Mouse (Mus musculus): Measurements from ENCODE around the gene Tapt1. TPM values are rescaled to one million over a fixed set of nuclear protein-coding genes. Genes with fewer than 3 reads are reported as not detected.

Tapt1 gene
- polyA plus RNA-seq, 1 experiment from 2014 or later = 29.5 TPM

- no peak; the same call in 1 of the 2 replicates for ATAC-seq (replicated peaks; ENCODE audit: extremely low read depth, insufficient read depth, low FRiP score)
- Histone ChIP-seq H3K27me3 (ENCODE audit: control insufficient read depth, insufficient read depth, low read length) (no peaks in the 10 kb centered on the region), H3K4me3 (ENCODE audit: low read length) (no peak overlapping the region), H3K4me1 (ENCODE audit: control insufficient read depth, insufficient read depth, low read length) (0 out of 2 replicates have a peak, but pooled peaks cover 4% of the 10 kb centered on the region), H3K4me2 (ENCODE audit: low read depth, low read length) (no peak overlapping the region), H3K36me3 (ENCODE audit: control insufficient read depth, insufficient read depth) (no peaks in the 10 kb centered on the region), H3K27ac (ENCODE audit: low read length) (no peak overlapping the region), H3K9ac (ENCODE audit: low read length) (no peak overlapping the region), H3K9me3 (replicated peaks; ENCODE audit: control insufficient read depth, low read length) (no peaks in the 10 kb centered on the region)
- 36% methylated on average over 7 of the region's 7 CpGs for WGBS
Measured at GRCm38 (mm10) chr5:44239187-44240136, 13.0 kb upstream of the Tapt1 start.

DNA sequence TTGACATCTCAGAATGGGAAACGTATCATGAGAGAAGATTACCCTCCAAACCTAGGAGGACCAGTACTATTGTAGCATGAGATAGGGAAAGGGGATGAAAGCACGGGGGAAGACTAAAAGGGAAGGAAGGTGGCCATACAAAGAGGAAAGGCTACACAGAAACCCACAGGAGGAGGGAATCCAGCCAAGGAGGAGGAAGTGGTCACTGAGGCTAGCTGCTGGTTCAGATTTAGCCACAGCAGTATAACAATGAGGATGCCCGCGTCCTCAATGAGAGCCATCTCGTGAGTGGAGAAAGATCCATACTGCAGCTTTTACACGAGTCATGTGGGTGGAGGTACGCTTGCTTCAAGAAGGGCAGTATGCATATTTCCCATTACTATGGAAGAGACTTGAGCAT is 11.8 kb upstream of the Tapt1 start:
- H3K4me1 ChIP-seq (ENCODE audit: control insufficient read depth, insufficient read depth, low read length) = 0 out of 2 replicates have a peak, but pooled peaks cover 4% of the 10 kb centered on the region
- no peak overlapping the region for H3K4me3 ChIP-seq (ENCODE audit: low read length)
- 79% methylated on average over 7 of the region's 7 CpGs for WGBS
- ATAC-seq (replicated peaks; ENCODE audit: extremely low read depth, insufficient read depth, low FRiP score) = no peak
- H3K9me3 ChIP-seq (replicated peaks; ENCODE audit: control insufficient read depth, low read length) = no peaks in the 10 kb centered on the region
- H3K36me3 ChIP-seq (ENCODE audit: control insufficient read depth, insufficient read depth) = no peaks in the 10 kb centered on the region
- H3K27ac ChIP-seq (ENCODE audit: low read length) = no peak overlapping the region
- no peak overlapping the region for H3K9ac ChIP-seq (ENCODE audit: low read length)
- no peak overlapping the region for H3K4me2 ChIP-seq (ENCODE audit: low read depth, low read length)
- H3K27me3 ChIP-seq (ENCODE audit: control insufficient read depth, insufficient read depth, low read length) = no peaks in the 10 kb centered on the region

- Histone ChIP-seq H3K4me2 (ENCODE audit: low read depth, low read length) (no peak overlapping the region), H3K27me3 (ENCODE audit: control insufficient read depth, insufficient read depth, low read length) (no peaks in the 10 kb centered on the region), H3K9ac (ENCODE audit: low read length) (no peak overlapping the region), H3K4me3 (ENCODE audit: low read length) (no peak overlapping the region), H3K4me1 (ENCODE audit: control insufficient read depth, insufficient read depth, low read length) (0 out of 2 replicates have a peak, but pooled peaks cover 2% of the 10 kb centered on the region), H3K27ac (ENCODE audit: low read length) (no peak overlapping the region), H3K9me3 (replicated peaks; ENCODE audit: control insufficient read depth, low read length) (no peaks in the 10 kb centered on the region), H3K36me3 (ENCODE audit: control insufficient read depth, insufficient read depth) (no peaks in the 10 kb centered on the region)
- no peak for ATAC-seq (replicated peaks; ENCODE audit: extremely low read depth, insufficient read depth, low FRiP score)
- 89% methylated on average over 7 of the region's 7 CpGs for WGBS
Measured at GRCm38 (mm10) chr5:44234606-44235005, 8.2 kb upstream of the Tapt1 start.

GRCm38 (mm10) chr5:44233933-44234332 is 7.5 kb upstream of the Tapt1 start:
- Histone ChIP-seq H3K27me3 (ENCODE audit: control insufficient read depth, insufficient read depth, low read length) (no peaks in the 10 kb centered on the region), H3K36me3 (ENCODE audit: control insufficient read depth, insufficient read depth) (no peaks in the 10 kb centered on the region), H3K4me2 (ENCODE audit: low read depth, low read length) (no peak overlapping the region), H3K9me3 (replicated peaks; ENCODE audit: control insufficient read depth, low read length) (no peaks in the 10 kb centered on the region), H3K9ac (ENCODE audit: low read length) (no peak overlapping the region), H3K4me1 (ENCODE audit: control insufficient read depth, insufficient read depth, low read length) (no peaks in the 10 kb centered on the region), H3K4me3 (ENCODE audit: low read length) (no peak overlapping the region), H3K27ac (ENCODE audit: low read length) (no peak overlapping the region)
- 88% methylated on average over 3 of the region's 3 CpGs for WGBS
- ATAC-seq (replicated peaks; ENCODE audit: extremely low read depth, insufficient read depth, low FRiP score) = no peak

- Histone ChIP-seq H3K4me2 (ENCODE audit: low read depth, low read length) (no peak overlapping the region), H3K27ac (ENCODE audit: low read length) (no peak overlapping the region), H3K9ac (ENCODE audit: low read length) (no peak overlapping the region), H3K9me3 (replicated peaks; ENCODE audit: control insufficient read depth, low read length) (no peaks in the 10 kb centered on the region), H3K36me3 (ENCODE audit: control insufficient read depth, insufficient read depth) (no peaks in the 10 kb centered on the region), H3K4me1 (ENCODE audit: control insufficient read depth, insufficient read depth, low read length) (peaks cover 19% of the 10 kb centered on the region), H3K27me3 (ENCODE audit: control insufficient read depth, insufficient read depth, low read length) (no peaks in the 10 kb centered on the region), H3K4me3 (ENCODE audit: low read length) (no peak overlapping the region)
- ATAC-seq (replicated peaks; ENCODE audit: extremely low read depth, insufficient read depth, low FRiP score) = no peak
- 69% methylated on average over 4 of the region's 4 CpGs for WGBS
Measured at GRCm38 (mm10) chr5:44228756-44229155, 2.3 kb upstream of the Tapt1 start.

DNA sequence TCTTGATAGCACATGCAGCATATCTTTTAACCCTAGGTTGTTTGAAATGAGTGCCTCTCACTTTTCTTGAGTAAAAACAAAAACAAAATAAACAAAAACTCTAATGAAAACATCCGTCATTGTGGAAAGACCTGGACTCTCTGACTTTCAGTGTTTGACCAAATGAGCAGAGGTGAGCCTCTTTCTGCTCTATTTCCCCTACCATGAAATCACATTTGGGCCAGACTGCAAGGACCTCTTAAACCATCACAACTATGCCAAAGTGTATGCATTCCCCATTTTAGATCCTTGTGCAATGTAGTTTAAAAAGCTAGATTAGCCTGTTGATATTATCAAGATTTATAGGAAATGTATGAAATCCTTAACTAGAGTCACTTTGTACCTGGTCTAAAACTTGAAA is 1.9 kb upstream of the Tapt1 start:
- no peaks in the 10 kb centered on the region for H3K36me3 ChIP-seq (ENCODE audit: control insufficient read depth, insufficient read depth)
- no peak overlapping the region for H3K27ac ChIP-seq (ENCODE audit: low read length)
- H3K9me3 ChIP-seq (replicated peaks; ENCODE audit: control insufficient read depth, low read length) = no peaks in the 10 kb centered on the region
- no peak overlapping the region for H3K4me2 ChIP-seq (ENCODE audit: low read depth, low read length)
- WGBS = 76% methylated on average over 1 of the region's 1 CpGs
- peaks cover 23% of the 10 kb centered on the region for H3K4me1 ChIP-seq (ENCODE audit: control insufficient read depth, insufficient read depth, low read length)
- ATAC-seq (replicated peaks; ENCODE audit: extremely low read depth, insufficient read depth, low FRiP score) = no peak
- H3K9ac ChIP-seq (ENCODE audit: low read length) = no peak overlapping the region; the same call in 1 of the 2 replicates
- no peak overlapping the region for H3K4me3 ChIP-seq (ENCODE audit: low read length)
- H3K27me3 ChIP-seq (ENCODE audit: control insufficient read depth, insufficient read depth, low read length) = no peaks in the 10 kb centered on the region

- peak overlapping the region; percentile 88 for H3K27ac ChIP-seq (ENCODE audit: low read length)
- WGBS = 5% methylated on average over 6 of the region's 6 CpGs
- no peaks in the 10 kb centered on the region for H3K9me3 ChIP-seq (replicated peaks; ENCODE audit: control insufficient read depth, low read length)
- ATAC-seq (replicated peaks; ENCODE audit: extremely low read depth, insufficient read depth, low FRiP score) = no peak
- H3K4me3 ChIP-seq (ENCODE audit: low read length) = peak overlapping the region; percentile 89
- H3K36me3 ChIP-seq (ENCODE audit: control insufficient read depth, insufficient read depth) = no peaks in the 10 kb centered on the region
- H3K27me3 ChIP-seq (ENCODE audit: control insufficient read depth, insufficient read depth, low read length) = no peaks in the 10 kb centered on the region
- H3K4me1 ChIP-seq (ENCODE audit: control insufficient read depth, insufficient read depth, low read length) = peaks cover 27% of the 10 kb centered on the region
- peak overlapping the region; percentile 70 for H3K4me2 ChIP-seq (ENCODE audit: low read depth, low read length)
- H3K9ac ChIP-seq (ENCODE audit: low read length) = peak overlapping the region; percentile 91
Measured at GRCm38 (mm10) chr5:44227462-44227840, 1.0 kb upstream of the Tapt1 start.

GRCm38 (mm10) chr5:44225911-44226520 is 410 bp downstream of the Tapt1 start:
- Histone ChIP-seq H3K4me2 (ENCODE audit: low read depth, low read length) (peak overlapping the region; percentile 78), H3K4me3 (ENCODE audit: low read length) (peak overlapping the region; percentile 89), H3K36me3 (ENCODE audit: control insufficient read depth, insufficient read depth) (no peaks in the 10 kb centered on the region), H3K27ac (ENCODE audit: low read length) (peak overlapping the region; percentile 88), H3K9ac (ENCODE audit: low read length) (peak overlapping the region; percentile 91), H3K27me3 (ENCODE audit: control insufficient read depth, insufficient read depth, low read length) (no peaks in the 10 kb centered on the region), H3K4me1 (ENCODE audit: control insufficient read depth, insufficient read depth, low read length) (peaks cover 27% of the 10 kb centered on the region), H3K9me3 (replicated peaks; ENCODE audit: control insufficient read depth, low read length) (no peaks in the 10 kb centered on the region)
- peak; percentile 59 for ATAC-seq (replicated peaks; ENCODE audit: extremely low read depth, insufficient read depth, low FRiP score)
- under 1% methylated on average over 64 of the region's 72 CpGs for WGBS

All from heart, embryonic 16.5 days (tissue).